ENCODE assay signal across 22 mouse cellular contexts in genomic region chr17:5668981-5669380, GRCm38 (mm10).
DNase-seq lines count a peak whose midpoint lies in the region; ATAC-seq and TF ChIP-seq lines count a peak whose summit lies in the region.
"Had no signal": no experiment of that assay in that cellular context is flagged by ENCODE, and none has a peak within 500 bp of the region (broad histone marks: within the 10 kb centered on the region; RNA-seq: fewer than 3 reads in every experiment).

No protein-coding gene starts in this region.

- WGBS in hindbrain, embryonic 13.5 days, result 58% methylated on average over 7 of the region's 7 CpGs
- 41% methylated on average over 7 of the region's 7 CpGs for WGBS in hindbrain, embryonic 16.5 days

- TF ChIP-seq POLR2A in brain, embryonic 14.5 days (IDR thresholded peaks at IDR 0.05; ENCODE audit: borderline replicate concordance, extremely low read depth, insufficient read depth, insufficient read length, poor library complexity, severe bottlenecking), result no peak

- H3K4me1 ChIP-seq in hindbrain, embryonic 13.5 days (replicated peaks), result no peaks in the 10 kb centered on the region
- H3K4me1 ChIP-seq in hindbrain, embryonic 16.5 days (ENCODE audit: control insufficient read depth, insufficient read depth, low read depth, low read length), result no peaks in the 10 kb centered on the region
- H3K4me1 ChIP-seq: heart, embryonic 13.5 days; hindbrain, embryonic 15.5 days; intestine, embryonic 15.5 days had no signal

- H3K4me2 ChIP-seq in hindbrain, embryonic 13.5 days, result no peak overlapping the region
- no peak overlapping the region for H3K4me2 ChIP-seq in hindbrain, embryonic 16.5 days (ENCODE audit: low read length)
- H3K4me2 ChIP-seq: embryonic facial prominence, embryonic 15.5 days; heart, embryonic 13.5 days; hindbrain, embryonic 15.5 days; intestine, embryonic 15.5 days had no signal

- H3K27me3 ChIP-seq in hindbrain, embryonic 13.5 days, result no peaks in the 10 kb centered on the region
- H3K27me3 ChIP-seq in hindbrain, embryonic 16.5 days (replicated peaks; ENCODE audit: control insufficient read depth, insufficient read depth, low read length), result no peaks in the 10 kb centered on the region
- H3K27me3 ChIP-seq: embryonic facial prominence, embryonic 15.5 days; heart, embryonic 13.5 days; hindbrain, embryonic 15.5 days; intestine, embryonic 15.5 days had no signal

- H3K36me3 ChIP-seq in hindbrain, embryonic 13.5 days, result no peaks in the 10 kb centered on the region
- no peaks in the 10 kb centered on the region for H3K36me3 ChIP-seq in hindbrain, embryonic 16.5 days (ENCODE audit: control insufficient read depth, insufficient read depth, low read length)
- H3K36me3 ChIP-seq: embryonic facial prominence, embryonic 15.5 days; heart, embryonic 13.5 days; hindbrain, embryonic 15.5 days; intestine, embryonic 15.5 days had no signal

- TF ChIP-seq CTCF in brain, embryonic 14.5 days (IDR thresholded peaks at IDR 0.05; ENCODE audit: borderline replicate concordance, extremely low read depth, insufficient read depth, insufficient read length), result no peak

- H3K9ac ChIP-seq in hindbrain, embryonic 13.5 days, result no peak overlapping the region
- H3K9ac ChIP-seq in hindbrain, embryonic 16.5 days (ENCODE audit: low read depth, low read length), result no peak overlapping the region
- H3K9ac ChIP-seq: embryonic facial prominence, embryonic 15.5 days; forebrain, postnatal 0 days; heart, embryonic 13.5 days; hindbrain, embryonic 15.5 days; intestine, embryonic 15.5 days had no signal

- 0 out of 2 replicates have a peak overlapping the region, but pooled peaks have one; percentile 1 for H3K27ac ChIP-seq in hindbrain, embryonic 13.5 days
- no peak overlapping the region for H3K27ac ChIP-seq in hindbrain, embryonic 16.5 days (ENCODE audit: low read depth, low read length)
- H3K27ac ChIP-seq: embryonic facial prominence, embryonic 15.5 days; gastrocnemius, adult 2 months; heart, embryonic 13.5 days; hindbrain, embryonic 15.5 days; intestine, embryonic 15.5 days had no signal

- peak; percentile 16 for DNase-seq in brain, embryonic 14.5 days (ENCODE audit: low read depth)
- peak; percentile 71 for DNase-seq in retina, embryonic 14.5 days (ENCODE audit: low spot score)
- DNase-seq in right cerebral cortex, postnatal 25 days, result no peak
- no peak for DNase-seq in ovary, postnatal 36 days (ENCODE audit: low spot score)
- DNase-seq: adrenal gland, adult 2 months; adrenal gland, postnatal 14 days; cerebellum, adult 18-20 months; cerebellum, adult 9-10 months; cerebellum, postnatal 14 days; forebrain, postnatal 0 days; gastrocnemius, adult 2 months; gastrocnemius, postnatal 14 days; heart, adult 18-20 months; heart, postnatal 14 days; heart, postnatal 4 days had no signal

- no peak overlapping the region for H3K4me3 ChIP-seq in hindbrain, embryonic 13.5 days
- H3K4me3 ChIP-seq in hindbrain, embryonic 16.5 days (ENCODE audit: low read length), result no peak overlapping the region
- H3K4me3 ChIP-seq: embryonic facial prominence, embryonic 15.5 days; gastrocnemius, adult 2 months; heart, embryonic 13.5 days; hindbrain, embryonic 15.5 days; intestine, embryonic 15.5 days had no signal

- H3K9me3 ChIP-seq in hindbrain, embryonic 13.5 days, result no peaks in the 10 kb centered on the region
- H3K9me3 ChIP-seq in hindbrain, embryonic 16.5 days (ENCODE audit: control insufficient read depth, low read length), result no peaks in the 10 kb centered on the region
- H3K9me3 ChIP-seq: embryonic facial prominence, embryonic 15.5 days; heart, embryonic 13.5 days; hindbrain, embryonic 15.5 days; intestine, embryonic 15.5 days had no signal

- no peak for ATAC-seq in hindbrain, embryonic 13.5 days (ENCODE audit: low FRiP score)
- ATAC-seq in hindbrain, embryonic 16.5 days, result no peak
- ATAC-seq: forebrain, embryonic 14.5 days; forebrain, postnatal 0 days; intestine, embryonic 15.5 days had no signal

Comparison
In these comparisons a context has a peak if more than half of its experiments do, and no peak if none do; other contexts are left out.
1. DNase-seq: peak in brain, embryonic 14.5 days (single experiment) and retina, embryonic 14.5 days (single experiment); none in right cerebral cortex, postnatal 25 days (single experiment) and ovary, postnatal 36 days (single experiment).